Mouse (Mus musculus) C2C12 (cell line): ENCODE data around the gene Arhgef7. TPM values are rescaled to one million over a fixed set of nuclear protein-coding genes. Genes with fewer than 3 reads are reported as not detected.

Source experiments
- H3K27me3 ChIP-seq: one replicate; pipeline ENCODE4 v1.6.1; 2011; ENCODE audit not compliant: control insufficient read depth, insufficient read depth, insufficient read length
- H3K36me3 ChIP-seq: one replicate; pipeline ENCODE4 v1.6.1; 2011; ENCODE audit not compliant: control insufficient read depth, insufficient read depth
- H3K4me3 ChIP-seq: one replicate; pipeline ENCODE4 v1.5.1; 2011; ENCODE audit warnings: mild to moderate bottlenecking, control low read depth; ENCODE audit not compliant: poor library complexity, insufficient read depth, severe bottlenecking
- H3K79me2 ChIP-seq: one replicate; pipeline ENCODE4 v1.6.1; 2011; ENCODE audit not compliant: control insufficient read depth, insufficient read depth
- H3K79me3 ChIP-seq: one replicate; pipeline ENCODE4 v1.6.1; 2011; ENCODE audit warnings: low read depth, control low read depth
- H3ac ChIP-seq: one replicate; pipeline ENCODE3; 2011; ENCODE audit warnings: low read depth; ENCODE audit not compliant: control insufficient read depth, insufficient read length
- CEBPB ChIP-seq: IDR thresholded peaks from one replicate; pipeline ENCODE4 v1.6.1; 2011; ENCODE audit warnings: low read depth, mild to moderate bottlenecking, control low read depth, moderate library complexity
- CTCF ChIP-seq: IDR thresholded peaks from one replicate; pipeline ENCODE4 v1.5.1; 2011; ENCODE audit not compliant: control insufficient read depth, insufficient read depth, insufficient read length
- FOSL1 ChIP-seq: IDR thresholded peaks from one replicate; pipeline ENCODE4 v1.8.0; 2011; ENCODE audit warnings: mild to moderate bottlenecking, low read length; ENCODE audit not compliant: poor library complexity, insufficient read depth, severe bottlenecking
- MAX ChIP-seq: IDR thresholded peaks from one replicate; pipeline ENCODE4 v1.6.1; 2011; ENCODE audit warnings: mild to moderate bottlenecking, control low read depth
- MYOD1 ChIP-seq: IDR thresholded peaks from one replicate; pipeline ENCODE4 v1.6.1; 2011; ENCODE audit warnings: low read depth; ENCODE audit not compliant: control insufficient read depth, insufficient read length
- MYOG ChIP-seq: IDR thresholded peaks from one replicate; pipeline ENCODE4 v1.6.1; 2011; ENCODE audit not compliant: control insufficient read depth, insufficient read length; ENCODE audit errors: extremely low read depth
- USF1 ChIP-seq: IDR thresholded peaks from one replicate; pipeline ENCODE4 v1.6.1; 2011; ENCODE audit warnings: low read depth, mild to moderate bottlenecking, control low read depth, moderate library complexity
- polyA plus RNA-seq: library from polyadenylated mRNA; unstranded; fragments of >200 nt; fragmentation: generic; extraction: Trizol; gene quantifications from one replicate; pipeline ENCODE4 v1.2.1, GENCODE M21; 2012; ENCODE audit warnings: missing spikeins

Arhgef7 gene
- polyA plus RNA-seq, 1 experiment: 16.8 TPM

GRCm38 (mm10) chr8:11785121-11785520, 57.6 kb downstream of the Arhgef7 start:
- Histone ChIP-seq H3K36me3 (peaks cover 28% of the 10 kb centered on the region), H3K27me3 (no peaks in the 10 kb centered on the region), H3K4me3 (no peak overlapping the region), H3ac (no peak overlapping the region), H3K79me2 (peaks cover 19% of the 10 kb centered on the region), H3K79me3 (peaks cover 5% of the 10 kb centered on the region)
- TF ChIP-seq MYOD1 (no peak), CTCF (no peak), MYOG (no peak), MAX (no peak), FOSL1 (no peak), USF1 (no peak)

- no peak overlapping the region for H3ac ChIP-seq
- TF ChIP-seq USF1: no peak
- peaks cover 14% of the 10 kb centered on the region for H3K79me2 ChIP-seq
These were observed 58.1 kb downstream of the Arhgef7 start for GRCm38 (mm10) chr8:11785539-11786046.

GRCm38 (mm10) chr8:11788252-11788651, 60.7 kb downstream of the Arhgef7 start:
- peaks cover 2% of the 10 kb centered on the region for H3K79me3 ChIP-seq
- TF ChIP-seq MYOG (no peak), CTCF (no peak), FOSL1 (no peak), CEBPB (no peak), USF1 (no peak)
- H3ac ChIP-seq: no peak overlapping the region
- H3K79me2 ChIP-seq: peaks cover 11% of the 10 kb centered on the region
- no peak overlapping the region for H3K4me3 ChIP-seq
- no peaks in the 10 kb centered on the region for H3K27me3 ChIP-seq
- H3K36me3 ChIP-seq: peaks cover 40% of the 10 kb centered on the region

More at GRCm38 (mm10) chr8:11785539-11786046, 58.1 kb downstream of the Arhgef7 start:
- no peaks in the 10 kb centered on the region for H3K27me3 ChIP-seq
- H3K36me3 ChIP-seq: peaks cover 33% of the 10 kb centered on the region
- H3K79me3 ChIP-seq: peaks cover 5% of the 10 kb centered on the region
- H3K4me3 ChIP-seq: no peak overlapping the region

- peaks cover 11% of the 10 kb centered on the region for H3K79me2 ChIP-seq
- H3ac ChIP-seq: no peak overlapping the region
- no peak for TF ChIP-seq MYOD1
- peaks cover 40% of the 10 kb centered on the region for H3K36me3 ChIP-seq
- H3K79me3 ChIP-seq: peaks cover 2% of the 10 kb centered on the region
- no peak overlapping the region for H3K4me3 ChIP-seq
- H3K27me3 ChIP-seq: no peaks in the 10 kb centered on the region
These were observed 61.6 kb downstream of the Arhgef7 start for GRCm38 (mm10) chr8:11789168-11789567.

- Histone ChIP-seq H3K79me3 (no peaks in the 10 kb centered on the region), H3K36me3 (peaks cover 23% of the 10 kb centered on the region), H3K79me2 (no peaks in the 10 kb centered on the region), H3K27me3 (no peaks in the 10 kb centered on the region), H3K4me3 (no peak overlapping the region), H3ac (no peak overlapping the region)
- no peak for TF ChIP-seq MAX
- TF ChIP-seq MYOD1: no peak
- no peak for TF ChIP-seq CTCF
- no peak for TF ChIP-seq USF1
- no peak for TF ChIP-seq FOSL1
- no peak for TF ChIP-seq MYOG
- TF ChIP-seq CEBPB: no peak
These were observed 67.4 kb downstream of the Arhgef7 start for GRCm38 (mm10) chr8:11794956-11795355.

GRCm38 (mm10) chr8:11797128-11797527, 69.6 kb downstream of the Arhgef7 start:
- H3K4me3 ChIP-seq: no peak overlapping the region
- peaks cover 15% of the 10 kb centered on the region for H3K36me3 ChIP-seq
- no peak overlapping the region for H3ac ChIP-seq
- H3K79me3 ChIP-seq: no peaks in the 10 kb centered on the region
- peaks cover 5% of the 10 kb centered on the region for H3K79me2 ChIP-seq
- no peak for TF ChIP-seq MYOG
- no peaks in the 10 kb centered on the region for H3K27me3 ChIP-seq
